ENCODE assay signal across 22 mouse cellular contexts in genomic region chr3:41043756-41044354, GRCm38 (mm10). TPM values are rescaled to one million over a fixed set of nuclear protein-coding genes. Genes with fewer than 3 reads are reported as not detected.
DNase-seq lines count a peak whose midpoint lies in the region; ATAC-seq and TF ChIP-seq lines count a peak whose summit lies in the region.
"Had no signal": no experiment of that assay in that cellular context is flagged by ENCODE, and none has a peak within 500 bp of the region (broad histone marks: within the 10 kb centered on the region; RNA-seq: fewer than 3 reads in every experiment).

No protein-coding gene starts in this region.

- H3K27ac ChIP-seq in heart, embryonic 14.5 days (replicated peaks in 1 of 2; ENCODE audit: control insufficient read depth in 1 of 2, insufficient read depth in 1 of 2, low read depth in 2 of 2, low read length in 2 of 2): 0 out of 4 replicates have a peak overlapping the region, but pooled peaks of 1 of the 2 experiments have one; percentile 8
- no peak overlapping the region for H3K27ac ChIP-seq in liver, embryonic 12.5 days
- H3K27ac ChIP-seq in liver, postnatal 0 days (ENCODE audit: low read depth): no peak overlapping the region
- no peak overlapping the region; the same call in 1 of the 2 replicates for H3K27ac ChIP-seq in liver, embryonic 13.5 days
- H3K27ac ChIP-seq in hindbrain, embryonic 14.5 days: no peak overlapping the region
- H3K27ac ChIP-seq: embryonic facial prominence, embryonic 15.5 days; kidney, postnatal 0 days; midbrain, embryonic 10.5 days; neural tube, embryonic 13.5 days had no signal

- intact Hi-C loops in heart, postnatal 25 days (cut with DNase I): loop anchor here (5.0 kb wide), 1 partner anchor 138 kb away; no protein-coding TSS in a partner anchor

- H3K4me1 ChIP-seq in heart, embryonic 14.5 days (ENCODE audit: control insufficient read depth in 2 of 2, insufficient read depth in 2 of 2, low read length in 2 of 2): peaks cover 7 to 11% of the 10 kb centered on the region in 2 experiments
- H3K4me1 ChIP-seq in liver, embryonic 12.5 days: peaks cover 9% of the 10 kb centered on the region
- H3K4me1 ChIP-seq in liver, postnatal 0 days (ENCODE audit: insufficient read depth): no peaks in the 10 kb centered on the region
- H3K4me1 ChIP-seq in liver, embryonic 13.5 days (replicated peaks): peaks cover 10% of the 10 kb centered on the region
- no peaks in the 10 kb centered on the region for H3K4me1 ChIP-seq in hindbrain, embryonic 14.5 days (replicated peaks; ENCODE audit: control insufficient read depth, insufficient read depth, low read length)
- H3K4me1 ChIP-seq: embryonic facial prominence, embryonic 15.5 days; neural tube, embryonic 13.5 days had no signal

- no peak for TF ChIP-seq EP300 in liver, postnatal 0 days (IDR thresholded peaks at IDR 0.05; ENCODE audit: low read depth)

- H3K4me2 ChIP-seq in heart, embryonic 14.5 days (ENCODE audit: low read length): peak overlapping the region; percentile 13; the same call in 1 of the 2 replicates
- H3K4me2 ChIP-seq in liver, embryonic 12.5 days: peak overlapping the region; percentile 29; the same call in 1 of the 2 replicates
- no peak overlapping the region for H3K4me2 ChIP-seq in liver, postnatal 0 days (ENCODE audit: low read depth, low read length)
- H3K4me2 ChIP-seq in liver, embryonic 13.5 days: no peak overlapping the region
- no peak overlapping the region for H3K4me2 ChIP-seq in hindbrain, embryonic 14.5 days (replicated peaks)
- H3K4me2 ChIP-seq: embryonic facial prominence, embryonic 15.5 days; neural tube, embryonic 13.5 days had no signal

- H3K4me3 ChIP-seq in heart, embryonic 14.5 days (ENCODE audit: control insufficient read depth in 1 of 2, insufficient read depth in 1 of 2, low read depth in 1 of 2, low read length in 2 of 2): no peak overlapping the region
- no peak overlapping the region for H3K4me3 ChIP-seq in liver, embryonic 12.5 days
- H3K4me3 ChIP-seq in liver, postnatal 0 days (ENCODE audit: low read depth, low read length): no peak overlapping the region
- no peak overlapping the region for H3K4me3 ChIP-seq in liver, embryonic 13.5 days (replicated peaks)
- no peak overlapping the region for H3K4me3 ChIP-seq in hindbrain, embryonic 14.5 days (replicated peaks; ENCODE audit: low read length)
- H3K4me3 ChIP-seq: embryonic facial prominence, embryonic 15.5 days; midbrain, embryonic 10.5 days; myocyte; neural tube, embryonic 13.5 days had no signal

- no peak overlapping the region for H3K9ac ChIP-seq in heart, embryonic 14.5 days (ENCODE audit: low read length)
- H3K9ac ChIP-seq in liver, embryonic 12.5 days: peak overlapping the region; percentile 35; the same call in 1 of the 2 replicates
- no peak overlapping the region for H3K9ac ChIP-seq in liver, postnatal 0 days (replicated peaks)
- H3K9ac ChIP-seq in liver, embryonic 13.5 days: 0 out of 2 replicates have a peak overlapping the region, but pooled peaks have one; percentile 33
- no peak overlapping the region for H3K9ac ChIP-seq in hindbrain, embryonic 14.5 days
- H3K9ac ChIP-seq: embryonic facial prominence, embryonic 15.5 days; neural tube, embryonic 13.5 days had no signal

- no peaks in the 10 kb centered on the region for H3K9me3 ChIP-seq in heart, embryonic 14.5 days (ENCODE audit: control insufficient read depth, low read length)
- H3K9me3 ChIP-seq in liver, embryonic 12.5 days (replicated peaks): no peaks in the 10 kb centered on the region
- no peaks in the 10 kb centered on the region for H3K9me3 ChIP-seq in liver, postnatal 0 days (ENCODE audit: low read length)
- no peaks in the 10 kb centered on the region for H3K9me3 ChIP-seq in liver, embryonic 13.5 days (replicated peaks)
- no peaks in the 10 kb centered on the region for H3K9me3 ChIP-seq in hindbrain, embryonic 14.5 days (ENCODE audit: control insufficient read depth, low read length)
- H3K9me3 ChIP-seq: embryonic facial prominence, embryonic 15.5 days; midbrain, embryonic 10.5 days; neural tube, embryonic 13.5 days had no signal

- no peaks in the 10 kb centered on the region for H3K36me3 ChIP-seq in heart, embryonic 14.5 days (ENCODE audit: control insufficient read depth, insufficient read depth, low read length)
- no peaks in the 10 kb centered on the region for H3K36me3 ChIP-seq in liver, embryonic 12.5 days
- no peaks in the 10 kb centered on the region for H3K36me3 ChIP-seq in liver, postnatal 0 days (replicated peaks; ENCODE audit: insufficient read depth, low read length)
- H3K36me3 ChIP-seq in liver, embryonic 13.5 days: no peaks in the 10 kb centered on the region
- no peaks in the 10 kb centered on the region for H3K36me3 ChIP-seq in hindbrain, embryonic 14.5 days (replicated peaks; ENCODE audit: control insufficient read depth, insufficient read depth)
- H3K36me3 ChIP-seq: embryonic facial prominence, embryonic 15.5 days; midbrain, embryonic 10.5 days; neural tube, embryonic 13.5 days had no signal

- ATAC-seq in heart, embryonic 14.5 days (ENCODE audit: insufficient number of reproducible peaks, insufficient read depth, low FRiP score, low read depth): no peak
- peak; percentile 44; the same call in 1 of the 2 replicates for ATAC-seq in liver, embryonic 12.5 days
- ATAC-seq in liver, postnatal 0 days: no peak
- peak; percentile 51; the same call in 1 of the 2 replicates for ATAC-seq in liver, embryonic 13.5 days (ENCODE audit: low read depth)
- no peak for ATAC-seq in hindbrain, embryonic 14.5 days (ENCODE audit: low FRiP score)
- ATAC-seq: forebrain, embryonic 14.5 days; midbrain, embryonic 16.5 days had no signal

- no peaks in the 10 kb centered on the region for H3K27me3 ChIP-seq in heart, embryonic 14.5 days (ENCODE audit: control insufficient read depth, insufficient read depth, low read length)
- H3K27me3 ChIP-seq in liver, embryonic 12.5 days (replicated peaks): no peaks in the 10 kb centered on the region
- no peaks in the 10 kb centered on the region for H3K27me3 ChIP-seq in liver, postnatal 0 days (ENCODE audit: insufficient read depth, low read length)
- no peaks in the 10 kb centered on the region for H3K27me3 ChIP-seq in liver, embryonic 13.5 days
- no peaks in the 10 kb centered on the region for H3K27me3 ChIP-seq in hindbrain, embryonic 14.5 days (ENCODE audit: control insufficient read depth, insufficient read depth, low read length)
- H3K27me3 ChIP-seq: embryonic facial prominence, embryonic 15.5 days; neural tube, embryonic 13.5 days had no signal

- DNase-seq in heart, postnatal 25 days (ENCODE audit: low spot score): no peak
- no peak for DNase-seq in liver, postnatal 0 days
- DNase-seq in liver, embryonic 13.5 days: no peak
- DNase-seq in spleen, postnatal 4 days (ENCODE audit: low spot score in 2 of 2): no peak
- no peak for DNase-seq in hindbrain, embryonic 14.5 days (ENCODE audit: low spot score)
- DNase-seq: adrenal gland, postnatal 25 days; cerebellum, adult 9-10 months; kidney, adult 2 months; layer of hippocampus, adult 9-11 months; lung, adult 2 months; lung, postnatal 36 days; right cerebral cortex, adult 18-20 months; right cerebral cortex, postnatal 4 days had no signal

- 24% methylated on average over 11 of the region's 11 CpGs for WGBS in heart, embryonic 14.5 days
- WGBS in liver, embryonic 12.5 days (ENCODE audit: insufficient replicate concordance): 37% methylated on average over 11 of the region's 11 CpGs
- 52% methylated on average over 11 of the region's 11 CpGs for WGBS in liver, postnatal 0 days (ENCODE audit: insufficient replicate concordance)
- 36% methylated on average over 11 of the region's 11 CpGs for WGBS in liver, embryonic 13.5 days (ENCODE audit: insufficient replicate concordance)
- WGBS in hindbrain, embryonic 14.5 days: 83% methylated on average over 11 of the region's 11 CpGs

- no peak for TF ChIP-seq CTCF in liver, postnatal 0 days (IDR thresholded peaks at IDR 0.05; ENCODE audit: low read depth)

RNA-seq across cellular contexts. Expression of gene Pgrmc2, which starts 39.0 kb away (rescaled TPM):
- 32.7 and 39.7 TPM in 2 replicates for polyA plus RNA-seq in heart, embryonic 14.5 days (2014; fragmentation: Nextera tagmentation; extraction: Ambion mirVana)
- 10 to 100 TPM; 27.5 to 30.1 TPM for total RNA-seq in heart, postnatal 25 days (2021)
- polyA plus RNA-seq in liver, embryonic 12.5 days (2016; fragmentation: Nextera tagmentation; extraction: Ambion mirVana): 34.1 and 34.9 TPM in 2 replicates
- polyA plus RNA-seq in liver, postnatal 0 days (2015; fragmentation: Nextera tagmentation; extraction: Ambion mirVana): 17.1 and 18.6 TPM in 2 replicates
- 20.1 and 22.2 TPM in 2 replicates for polyA plus RNA-seq in liver, embryonic 13.5 days (2015; fragmentation: Nextera tagmentation; extraction: Ambion mirVana)
- 23.2 and 26.1 TPM in 2 replicates for polyA plus RNA-seq in hindbrain, embryonic 14.5 days (2014; fragmentation: Nextera tagmentation; extraction: Ambion mirVana)

Comparison
In these comparisons a context has a peak if more than half of its experiments do, and no peak if none do; other contexts are left out.
1. ATAC-seq: peak in liver, embryonic 12.5 days (single experiment) and liver, embryonic 13.5 days (single experiment); none in heart, embryonic 14.5 days (single experiment), liver, postnatal 0 days (single experiment) and hindbrain, embryonic 14.5 days (single experiment).
2. H3K4me2 ChIP-seq: peak in heart, embryonic 14.5 days (single experiment) and liver, embryonic 12.5 days (single experiment); none in liver, postnatal 0 days (single experiment), liver, embryonic 13.5 days (single experiment) and hindbrain, embryonic 14.5 days (single experiment).
3. H3K9ac ChIP-seq: peak in liver, embryonic 12.5 days (single experiment) and liver, embryonic 13.5 days (single experiment); none in heart, embryonic 14.5 days (single experiment), liver, postnatal 0 days (single experiment) and hindbrain, embryonic 14.5 days (single experiment).